Mouse (Mus musculus): Measurements from ENCODE around the gene Mettl8. TPM values are rescaled to one million over a fixed set of nuclear protein-coding genes. Genes with fewer than 3 reads are reported as not detected.

The Mettl8 gene
- total and polyA plus RNA-seq, 3 experiments, result 20.0 to 21.7 TPM; not detected in 1

DNA sequence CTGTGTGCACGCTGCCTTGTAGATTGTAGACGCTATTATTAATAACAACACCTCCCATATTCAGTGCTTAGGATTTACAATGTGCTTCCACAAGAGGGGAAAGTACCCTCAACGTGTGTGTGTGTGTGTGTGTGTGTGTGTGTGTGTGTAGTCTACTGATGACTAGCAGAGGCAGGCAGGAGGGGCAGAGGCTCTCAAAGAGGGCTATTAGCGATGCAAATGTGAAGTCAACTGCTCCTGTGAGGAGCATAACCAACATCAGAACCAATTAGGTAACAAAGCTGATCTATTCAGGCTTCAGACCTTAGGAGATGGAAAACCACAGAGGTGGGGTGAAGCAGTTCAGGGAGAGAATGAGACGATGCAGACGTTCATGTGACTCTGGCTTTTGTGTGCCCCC lies 95.3 kb downstream of the Mettl8 start:
- TF ChIP-seq MAX (IDR thresholded peaks at IDR 0.05; ENCODE audit: low read length) (no peak), ETS1 (IDR thresholded peaks at IDR 0.05; ENCODE audit: low read depth, low read length) (no peak), MYB (IDR thresholded peaks at IDR 0.05; ENCODE audit: low read depth, low read length) (no peak), HCFC1 (IDR thresholded peaks at IDR 0.05; ENCODE audit: low read depth, low read length) (no peak), ZKSCAN1 (IDR thresholded peaks at IDR 0.05; ENCODE audit: low read depth, low read length) (no peak), MAFK (IDR thresholded peaks at IDR 0.05; ENCODE audit: borderline replicate concordance, low read depth, low read length) (no peak), E2F4 (IDR thresholded peaks at IDR 0.05; ENCODE audit: borderline replicate concordance, low read depth, low read length) (no peak), ZC3H11A (IDR thresholded peaks at IDR 0.05; ENCODE audit: low read depth, low read length) (no peak), UBTF (IDR thresholded peaks at IDR 0.05; ENCODE audit: borderline replicate concordance, insufficient read depth, low read depth, low read length) (no peak), EP300 (IDR thresholded peaks at IDR 0.05; ENCODE audit: low read depth in 1 of 2, low read length in 2 of 2) (no peak), MYC (IDR thresholded peaks at IDR 0.05; ENCODE audit: low read depth, low read length) (no peak), POLR2AphosphoS5 (IDR thresholded peaks at IDR 0.05; ENCODE audit: borderline replicate concordance, low read depth, low read length) (no peak), ELF1 (IDR thresholded peaks at IDR 0.05; ENCODE audit: low read depth, low read length) (no peak), RCOR1 (IDR thresholded peaks at IDR 0.05; ENCODE audit: low read depth, low read length) (no peak), TCF12 (IDR thresholded peaks at IDR 0.05; ENCODE audit: low read depth, low read length) (no peak), USF2 (IDR thresholded peaks at IDR 0.05; ENCODE audit: borderline replicate concordance in 1 of 2, insufficient read depth in 1 of 2, low read depth in 1 of 2, low read length in 2 of 2) (no peak)
- no peak overlapping the region for H3K4me3 ChIP-seq (ENCODE audit: control insufficient read depth in 1 of 2, insufficient read depth in 1 of 2, low read depth in 2 of 2, low read length in 2 of 2)
- no peak for DNase-seq (ENCODE audit: low read depth, low spot score)
- H3K27ac ChIP-seq (ENCODE audit: control insufficient read depth, low read depth, low read length), result no peak overlapping the region
- H3K27me3 ChIP-seq (ENCODE audit: control insufficient read depth in 1 of 2, insufficient read depth in 2 of 2, low read length in 2 of 2), result no peaks in the 10 kb centered on the region
- peaks cover 0 to 6% of the 10 kb centered on the region in 2 experiments; a peak in 2 of 4 replicates for H3K36me3 ChIP-seq (ENCODE audit: control insufficient read depth in 1 of 2, insufficient read depth in 2 of 2, low read length in 2 of 2)
- H3K4me1 ChIP-seq (ENCODE audit: control insufficient read depth in 1 of 2, insufficient read depth in 2 of 2, low read length in 2 of 2), result peaks cover 4 to 9% of the 10 kb centered on the region in 2 experiments; a peak in 3 of 4 replicates
- no peak overlapping the region for H3K9ac ChIP-seq (ENCODE audit: control insufficient read depth, low read depth, low read length, poor library complexity, severe bottlenecking)
- H3K79me2 ChIP-seq (ENCODE audit: control insufficient read depth, insufficient read depth, low read length, poor library complexity), result no peaks in the 10 kb centered on the region
- H3K9me3 ChIP-seq (replicated peaks; ENCODE audit: insufficient read depth, low read length), result no peaks in the 10 kb centered on the region

DNA sequence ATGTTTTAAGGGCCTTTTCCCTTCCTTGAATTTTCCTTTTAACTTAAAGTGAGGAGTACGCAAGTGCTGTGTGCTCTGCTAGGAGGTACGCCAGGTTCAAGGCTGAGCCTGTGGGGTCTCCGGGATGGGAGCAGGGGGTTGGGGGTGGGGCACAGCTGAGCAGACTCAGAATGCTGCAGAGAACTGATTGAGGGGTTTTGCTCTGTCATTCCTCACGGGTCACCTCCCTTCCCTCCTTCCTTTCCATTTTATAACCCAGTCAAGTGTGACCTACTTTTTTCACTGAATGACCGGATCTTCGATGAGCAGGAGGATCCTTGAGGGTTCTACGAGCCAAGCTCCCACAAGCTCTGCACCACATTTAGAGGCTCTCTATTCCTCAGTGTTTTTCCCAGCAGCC lies 96.0 kb downstream of the Mettl8 start:
- Histone ChIP-seq H3K79me2 (ENCODE audit: control insufficient read depth, insufficient read depth, low read length, poor library complexity) (no peaks in the 10 kb centered on the region), H3K4me1 (ENCODE audit: control insufficient read depth in 1 of 2, insufficient read depth in 2 of 2, low read length in 2 of 2) (peaks cover under 1 to 4% of the 10 kb centered on the region in 2 experiments; a peak in 3 of 4 replicates), H3K36me3 (ENCODE audit: control insufficient read depth in 1 of 2, insufficient read depth in 2 of 2, low read length in 2 of 2) (no peaks in the 10 kb centered on the region), H3K4me3 (ENCODE audit: control insufficient read depth in 1 of 2, insufficient read depth in 1 of 2, low read depth in 2 of 2, low read length in 2 of 2) (no peak overlapping the region), H3K9me3 (replicated peaks; ENCODE audit: insufficient read depth, low read length) (no peaks in the 10 kb centered on the region), H3K27ac (ENCODE audit: control insufficient read depth, low read depth, low read length) (no peak overlapping the region), H3K27me3 (ENCODE audit: control insufficient read depth in 1 of 2, insufficient read depth in 2 of 2, low read length in 2 of 2) (no peaks in the 10 kb centered on the region), H3K9ac (ENCODE audit: control insufficient read depth, low read depth, low read length, poor library complexity, severe bottlenecking) (no peak overlapping the region)
- TF ChIP-seq POLR2AphosphoS2 (IDR thresholded peaks at IDR 0.05; ENCODE audit: low read length) (no peak), GABPA (IDR thresholded peaks at IDR 0.05; ENCODE audit: low read depth, low read length) (no peak), RAD21 (IDR thresholded peaks at IDR 0.05; ENCODE audit: low read depth, low read length) (no peak), MAFK (IDR thresholded peaks at IDR 0.05; ENCODE audit: borderline replicate concordance, low read depth, low read length) (no peak), TBP (IDR thresholded peaks at IDR 0.05; ENCODE audit: low read depth, low read length) (no peak), MEF2A (IDR thresholded peaks at IDR 0.05; ENCODE audit: extremely low read depth, insufficient replicate concordance, low read depth, low read length, poor library complexity, severe bottlenecking) (no peak), UBTF (IDR thresholded peaks at IDR 0.05; ENCODE audit: borderline replicate concordance, insufficient read depth, low read depth, low read length) (no peak), SMC3 (IDR thresholded peaks at IDR 0.05; ENCODE audit: low read depth, low read length) (no peak), NRF1 (IDR thresholded peaks at IDR 0.05; ENCODE audit: insufficient read depth, low read depth, low read length, poor library complexity, severe bottlenecking) (no peak), EP300 (IDR thresholded peaks at IDR 0.05; ENCODE audit: low read depth in 1 of 2, low read length in 2 of 2) (no peak), BHLHE40 (IDR thresholded peaks at IDR 0.05; ENCODE audit: borderline replicate concordance, low read depth, low read length) (no peak), POLR2AphosphoS5 (IDR thresholded peaks at IDR 0.05; ENCODE audit: borderline replicate concordance, low read depth, low read length) (no peak), MAZ (IDR thresholded peaks at IDR 0.05; ENCODE audit: low read depth, low read length) (no peak), ZNF384 (IDR thresholded peaks at IDR 0.05; ENCODE audit: low read depth, low read length) (no peak), NELFE (IDR thresholded peaks at IDR 0.05; ENCODE audit: low read depth, low read length) (no peak), MXI1 (IDR thresholded peaks at IDR 0.05; ENCODE audit: low read depth, low read length) (no peak), HCFC1 (IDR thresholded peaks at IDR 0.05; ENCODE audit: low read depth, low read length) (no peak), ETS1 (IDR thresholded peaks at IDR 0.05; ENCODE audit: low read depth, low read length) (no peak), KAT2A (conservative IDR thresholded peaks at IDR 0.05; ENCODE audit: low read depth, low read length) (no peak)
- no peak for DNase-seq (ENCODE audit: low read depth, low spot score)
